Mouse (Mus musculus): Measurements from ENCODE around the gene Cib2. TPM values are rescaled to one million over a fixed set of nuclear protein-coding genes. Genes with fewer than 3 reads are reported as not detected.

Gene Cib2
- total and polyA plus RNA-seq, 2 experiments from 2014 or later, result 2.0 to 4.5 TPM

DNA sequence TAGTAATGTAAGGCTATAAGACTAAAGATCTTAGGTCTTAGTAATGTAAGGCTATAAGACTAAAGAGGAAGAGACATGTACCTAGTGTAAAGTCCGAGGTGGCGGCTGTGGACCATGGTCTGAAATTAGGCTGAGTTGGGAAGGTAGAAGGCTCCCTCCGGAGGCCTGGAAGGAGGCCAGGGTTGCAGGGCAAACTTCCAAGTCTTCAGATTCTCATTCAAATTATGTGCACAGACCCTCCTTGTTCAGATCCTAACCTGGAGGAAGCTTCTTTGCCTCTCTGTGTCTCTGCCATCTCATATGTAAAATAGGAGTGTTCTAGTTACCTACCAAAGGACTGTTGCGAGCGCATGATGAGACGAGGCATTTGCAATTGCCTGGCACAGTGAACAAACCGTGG lies 23.8 kb downstream of the Cib2 start:
- no peak overlapping the region for H3K4me2 ChIP-seq (ENCODE audit: low read depth, low read length)
- no peaks in the 10 kb centered on the region for H3K27me3 ChIP-seq (ENCODE audit: control insufficient read depth, insufficient read depth, low read length)
- H3K27ac ChIP-seq (ENCODE audit: low read depth), result no peak overlapping the region
- no peaks in the 10 kb centered on the region for H3K9me3 ChIP-seq (replicated peaks; ENCODE audit: control insufficient read depth, low read length)
- ATAC-seq (ENCODE audit: insufficient read depth, low read depth) (no peak), DNase-seq (ENCODE audit: low spot score) (no peak)
- no peaks in the 10 kb centered on the region for H3K4me1 ChIP-seq (ENCODE audit: control insufficient read depth, insufficient read depth)
- WGBS, result 60% methylated on average over 7 of the region's 7 CpGs
- no peaks in the 10 kb centered on the region for H3K36me3 ChIP-seq (replicated peaks; ENCODE audit: control insufficient read depth, insufficient read depth, low read length)
- no peak for TF ChIP-seq EP300 (IDR thresholded peaks at IDR 0.05; ENCODE audit: low read depth)
- TF ChIP-seq CTCF (IDR thresholded peaks at IDR 0.05; ENCODE audit: low read depth), result no peak
- no peak overlapping the region for H3K4me3 ChIP-seq (ENCODE audit: low read depth, low read length)
- no peak overlapping the region for H3K9ac ChIP-seq (replicated peaks; ENCODE audit: low read depth, low read length)

DNA sequence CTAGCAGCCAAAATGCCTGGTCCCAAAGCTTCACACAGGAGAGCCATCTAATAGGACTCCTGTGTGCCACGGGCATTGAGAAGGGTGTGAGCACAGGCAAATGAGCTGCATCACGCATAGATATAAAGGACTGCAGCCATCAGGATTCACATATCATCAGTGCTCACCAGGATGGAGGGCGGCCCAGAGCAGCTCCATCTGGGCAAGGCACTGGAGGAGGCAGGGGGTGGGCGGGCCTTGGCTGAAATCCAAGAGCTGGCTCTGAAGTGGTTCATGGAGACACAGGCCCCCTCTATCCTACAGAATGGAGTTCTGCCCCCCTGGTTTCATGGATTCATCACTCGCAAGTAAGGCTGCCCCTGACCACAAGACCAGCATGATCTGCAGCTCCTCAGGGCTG lies 26.0 kb downstream of the Cib2 start:
- WGBS, result 47% methylated on average over 5 of the region's 5 CpGs
- Histone ChIP-seq H3K9me3 (replicated peaks; ENCODE audit: control insufficient read depth, low read length) (no peaks in the 10 kb centered on the region), H3K27ac (ENCODE audit: low read depth) (no peak overlapping the region), H3K4me1 (ENCODE audit: control insufficient read depth, insufficient read depth) (no peaks in the 10 kb centered on the region), H3K4me2 (ENCODE audit: low read depth, low read length) (no peak overlapping the region), H3K36me3 (replicated peaks; ENCODE audit: control insufficient read depth, insufficient read depth, low read length) (no peaks in the 10 kb centered on the region), H3K27me3 (ENCODE audit: control insufficient read depth, insufficient read depth, low read length) (no peaks in the 10 kb centered on the region), H3K4me3 (ENCODE audit: low read depth, low read length) (no peak overlapping the region), H3K9ac (replicated peaks; ENCODE audit: low read depth, low read length) (no peak overlapping the region)
- ATAC-seq (ENCODE audit: insufficient read depth, low read depth) (no peak), DNase-seq (ENCODE audit: low spot score) (no peak)
- no peak for TF ChIP-seq CTCF (IDR thresholded peaks at IDR 0.05; ENCODE audit: low read depth)
- TF ChIP-seq EP300 (IDR thresholded peaks at IDR 0.05; ENCODE audit: low read depth), result no peak

DNA sequence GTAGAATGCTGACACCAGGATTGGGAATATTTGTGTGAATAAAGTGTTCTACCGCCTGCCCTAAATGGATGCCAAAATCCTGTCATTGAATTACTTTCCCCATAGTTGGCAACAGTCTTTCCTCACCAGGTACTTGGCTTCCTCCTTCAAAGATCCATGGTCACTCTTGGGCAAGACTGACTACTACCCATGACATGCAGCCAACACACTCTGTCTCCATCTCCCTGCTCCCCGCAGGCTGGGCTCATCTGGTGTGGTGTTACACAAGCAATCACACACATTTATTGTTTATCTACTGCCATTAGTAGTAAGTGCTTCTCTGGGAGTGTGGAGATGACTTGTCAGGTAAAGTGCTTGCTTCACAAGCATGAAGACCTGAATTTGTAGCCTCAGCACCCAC lies 27.1 kb downstream of the Cib2 start:
- ATAC-seq (ENCODE audit: insufficient read depth, low read depth), result no peak
- no peak for TF ChIP-seq EP300 (IDR thresholded peaks at IDR 0.05; ENCODE audit: low read depth)
- TF ChIP-seq CTCF (IDR thresholded peaks at IDR 0.05; ENCODE audit: low read depth), result no peak

DNA sequence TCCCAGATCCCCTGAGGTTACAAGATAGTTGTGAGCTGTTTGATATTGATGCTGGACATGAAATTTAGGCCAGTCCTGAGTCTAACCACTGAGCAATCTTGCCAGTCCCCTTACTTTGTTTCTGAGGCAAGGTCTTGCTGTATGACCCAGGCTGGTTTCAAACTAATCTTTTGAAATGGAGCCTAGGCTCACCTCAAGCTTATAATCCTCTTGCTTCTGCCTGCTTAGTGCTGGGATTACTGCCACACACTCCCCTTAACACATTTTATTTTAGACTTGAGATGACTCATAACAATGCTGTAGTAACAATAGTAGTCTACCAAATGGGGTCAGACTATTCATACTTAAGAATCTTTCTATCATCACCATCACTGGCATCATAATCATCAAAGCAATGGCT lies 28.6 kb downstream of the Cib2 start:
- no peaks in the 10 kb centered on the region for H3K27me3 ChIP-seq (ENCODE audit: control insufficient read depth, insufficient read depth, low read length)
- no peaks in the 10 kb centered on the region for H3K36me3 ChIP-seq (replicated peaks; ENCODE audit: control insufficient read depth, insufficient read depth, low read length)
- TF ChIP-seq CTCF (IDR thresholded peaks at IDR 0.05; ENCODE audit: low read depth), result no peak
- ATAC-seq (ENCODE audit: insufficient read depth, low read depth) (no peak), DNase-seq (ENCODE audit: low spot score) (no peak)
- H3K9ac ChIP-seq (replicated peaks; ENCODE audit: low read depth, low read length), result no peak overlapping the region
- no peaks in the 10 kb centered on the region for H3K9me3 ChIP-seq (replicated peaks; ENCODE audit: control insufficient read depth, low read length)
- no peaks in the 10 kb centered on the region for H3K4me1 ChIP-seq (ENCODE audit: control insufficient read depth, insufficient read depth)
- H3K27ac ChIP-seq (ENCODE audit: low read depth), result no peak overlapping the region
- no peak overlapping the region for H3K4me2 ChIP-seq (ENCODE audit: low read depth, low read length)
- H3K4me3 ChIP-seq (ENCODE audit: low read depth, low read length), result no peak overlapping the region

More for the DNA sequence above, 27.1 kb downstream of the Cib2 start:
- Histone ChIP-seq H3K9me3 (replicated peaks; ENCODE audit: control insufficient read depth, low read length) (no peaks in the 10 kb centered on the region), H3K27ac (ENCODE audit: low read depth) (no peak overlapping the region), H3K9ac (replicated peaks; ENCODE audit: low read depth, low read length) (no peak overlapping the region), H3K4me2 (ENCODE audit: low read depth, low read length) (no peak overlapping the region), H3K27me3 (ENCODE audit: control insufficient read depth, insufficient read depth, low read length) (no peaks in the 10 kb centered on the region), H3K36me3 (replicated peaks; ENCODE audit: control insufficient read depth, insufficient read depth, low read length) (no peaks in the 10 kb centered on the region), H3K4me3 (ENCODE audit: low read depth, low read length) (no peak overlapping the region), H3K4me1 (ENCODE audit: control insufficient read depth, insufficient read depth) (no peaks in the 10 kb centered on the region)
- 86% methylated on average over 2 of the region's 2 CpGs for WGBS
- no peak for DNase-seq (ENCODE audit: low spot score)

DNA sequence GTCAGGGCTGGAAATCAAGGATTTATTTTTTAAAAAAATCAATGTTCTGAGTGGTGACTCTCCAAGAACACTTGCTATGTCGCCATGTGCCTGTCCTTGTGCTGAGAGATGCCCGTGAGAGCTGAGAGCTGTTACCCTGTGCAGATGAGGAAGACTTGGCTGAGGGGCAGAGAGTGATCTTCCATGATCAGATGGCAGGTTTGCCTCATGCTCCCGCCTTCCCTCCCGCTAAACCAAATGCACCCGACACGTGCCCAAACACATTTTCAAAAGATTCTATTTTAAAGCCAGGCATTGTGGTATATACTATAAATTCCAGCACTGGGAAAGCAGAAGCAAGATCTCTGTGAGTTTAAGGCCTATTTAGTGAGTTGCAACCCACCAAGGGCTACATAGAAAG lies 29.2 kb downstream of the Cib2 start:
- TF ChIP-seq EP300 (IDR thresholded peaks at IDR 0.05; ENCODE audit: low read depth), result no peak
- no peak for TF ChIP-seq CTCF (IDR thresholded peaks at IDR 0.05; ENCODE audit: low read depth)
- H3K4me3 ChIP-seq (ENCODE audit: low read depth, low read length), result no peak overlapping the region

DNA sequence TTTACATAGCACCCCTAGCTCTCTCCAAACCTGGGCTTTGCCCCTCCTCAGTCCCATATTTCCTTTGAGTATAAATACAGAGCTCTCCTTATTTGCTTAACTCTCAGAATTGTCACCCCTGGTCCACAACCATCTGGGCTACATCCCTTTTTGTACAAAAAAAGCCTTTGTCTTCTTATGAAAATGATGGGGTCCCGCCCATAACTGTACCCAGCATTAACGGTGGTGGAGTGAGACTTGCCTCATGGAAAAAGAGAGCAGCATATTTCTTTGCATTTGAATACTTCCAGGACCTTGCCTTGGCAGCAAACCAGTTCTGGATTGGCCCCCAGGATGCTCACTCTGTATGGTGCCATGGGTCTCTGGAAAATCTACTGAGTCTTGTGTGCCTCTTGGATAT lies 30.1 kb downstream of the Cib2 start:
- H3K9ac ChIP-seq (replicated peaks; ENCODE audit: low read depth, low read length), result no peak overlapping the region
- H3K27me3 ChIP-seq (ENCODE audit: control insufficient read depth, insufficient read depth, low read length), result no peaks in the 10 kb centered on the region
- no peaks in the 10 kb centered on the region for H3K9me3 ChIP-seq (replicated peaks; ENCODE audit: control insufficient read depth, low read length)
- no peaks in the 10 kb centered on the region for H3K4me1 ChIP-seq (ENCODE audit: control insufficient read depth, insufficient read depth)
- no peaks in the 10 kb centered on the region for H3K36me3 ChIP-seq (replicated peaks; ENCODE audit: control insufficient read depth, insufficient read depth, low read length)
- WGBS, result 73% methylated on average over 2 of the region's 2 CpGs
- no peak for DNase-seq (ENCODE audit: low spot score)
- no peak overlapping the region for H3K4me3 ChIP-seq (ENCODE audit: low read depth, low read length)
- no peak for ATAC-seq (ENCODE audit: insufficient read depth, low read depth)
- TF ChIP-seq CTCF (IDR thresholded peaks at IDR 0.05; ENCODE audit: low read depth), result no peak
- no peak for TF ChIP-seq EP300 (IDR thresholded peaks at IDR 0.05; ENCODE audit: low read depth)
- H3K27ac ChIP-seq (ENCODE audit: low read depth), result no peak overlapping the region
- no peak overlapping the region for H3K4me2 ChIP-seq (ENCODE audit: low read depth, low read length)

More for the DNA sequence above, 29.2 kb downstream of the Cib2 start:
- no peak overlapping the region for H3K9ac ChIP-seq (replicated peaks; ENCODE audit: low read depth, low read length)
- H3K4me2 ChIP-seq (ENCODE audit: low read depth, low read length), result no peak overlapping the region
- no peak overlapping the region for H3K27ac ChIP-seq (ENCODE audit: low read depth)
- H3K27me3 ChIP-seq (ENCODE audit: control insufficient read depth, insufficient read depth, low read length), result no peaks in the 10 kb centered on the region
- ATAC-seq (ENCODE audit: insufficient read depth, low read depth), result no peak
- 83% methylated on average over 6 of the region's 6 CpGs for WGBS
- H3K4me1 ChIP-seq (ENCODE audit: control insufficient read depth, insufficient read depth), result no peaks in the 10 kb centered on the region
- H3K9me3 ChIP-seq (replicated peaks; ENCODE audit: control insufficient read depth, low read length), result no peaks in the 10 kb centered on the region
- no peaks in the 10 kb centered on the region for H3K36me3 ChIP-seq (replicated peaks; ENCODE audit: control insufficient read depth, insufficient read depth, low read length)
- DNase-seq (ENCODE audit: low spot score), result no peak
